Mouse (Mus musculus) frontal cortex, postnatal 36 days (tissue): Measurements from ENCODE around the gene Gsta1.
A peak's percentile ranks its signal among the peaks of the same experiment; 100 is the strongest.
"Not testable (repeated sequence)": the region's sequence is repeated elsewhere in the genome, so short reads cannot be mapped to it uniquely, and the experiment has no call there.

Source experiments
- DNase-seq, 2 experiments: peaks; one replicate each; pipeline ENCODE4 v3.0.0; 2022; ENCODE audit warnings: low spot score in 2 of 2

The Gsta1 gene

GRCm38 (mm10) chr9:78229658-78230057 is 798 bp upstream of the Gsta1 start:
- DNase-seq: not testable (repeated sequence)

- not testable (repeated sequence) for DNase-seq
Measured at GRCm38 (mm10) chr9:78233121-78233695, 2.8 kb downstream of the Gsta1 start.

- not testable (repeated sequence) for DNase-seq
Measured at GRCm38 (mm10) chr9:78255683-78256470, 25.4 kb downstream of the Gsta1 start.

DNA sequence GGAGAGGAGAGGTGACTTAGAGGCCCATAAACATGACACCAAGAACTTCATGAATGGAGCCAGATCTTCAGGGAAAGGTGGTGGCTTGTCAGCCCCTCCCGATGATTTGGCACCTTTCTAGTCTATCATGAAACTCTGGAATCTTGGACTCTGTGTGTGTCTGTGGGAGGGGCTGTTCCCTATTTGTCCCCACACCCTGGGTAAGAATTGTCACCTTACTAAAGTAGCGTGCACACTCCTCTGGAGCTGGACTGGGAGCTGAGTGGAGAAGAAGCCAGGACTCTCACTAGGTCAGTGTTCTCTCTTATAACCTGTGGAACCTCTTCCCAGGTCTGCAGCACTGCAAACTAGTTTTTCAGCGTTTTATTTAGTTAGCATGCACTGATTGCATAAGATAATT is 26.5 kb downstream of the Gsta1 start, which contains the start of gene Gm3776:
TSS of gene Gm3776 (plus strand) at position 216 of the 400 bp plus-strand sequence.
- not testable (repeated sequence) for DNase-seq

DNA sequence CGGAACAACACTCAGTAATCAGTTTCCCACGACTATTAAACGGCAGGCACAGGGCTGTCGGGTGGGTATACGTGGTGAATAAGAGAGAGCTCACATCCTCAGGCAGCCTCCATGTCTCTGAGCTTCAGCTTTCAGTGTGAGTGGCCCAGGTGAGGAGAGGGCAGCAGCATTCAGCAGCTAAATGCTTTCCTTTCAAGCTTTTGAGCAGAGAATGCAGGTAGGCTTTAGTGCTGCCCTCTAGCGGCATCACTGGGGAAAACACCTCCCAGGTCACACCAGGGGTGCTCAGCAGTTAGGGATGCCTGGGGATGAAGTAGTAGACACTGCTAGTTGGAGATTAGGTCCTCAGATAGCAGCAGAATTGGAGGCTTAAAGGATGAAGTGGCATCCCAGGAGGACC is 29.2 kb downstream of the Gsta1 start:
- DNase-seq: peak; percentile 24 to 39

DNA sequence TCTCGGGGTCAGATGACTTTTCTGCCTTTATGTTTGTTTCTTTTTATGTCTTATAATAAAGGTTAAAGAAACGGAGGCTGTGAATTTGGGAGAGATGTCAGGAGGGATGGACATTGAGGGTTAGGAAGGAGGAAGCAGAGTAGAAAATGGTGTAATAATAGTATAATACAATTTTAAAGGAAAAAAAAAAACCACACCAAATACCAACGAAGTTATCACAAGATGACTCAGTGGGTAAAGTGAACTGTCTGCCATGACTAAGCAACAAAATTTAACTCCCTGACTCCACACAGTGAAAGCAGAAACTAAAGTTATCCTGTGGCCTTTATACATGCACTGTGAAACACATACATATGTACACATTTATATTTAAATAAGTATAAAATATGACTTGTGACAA is 40.5 kb downstream of the Gsta1 start:
- DNase-seq: not testable (repeated sequence)

GRCm38 (mm10) chr9:78282002-78282711 is 51.7 kb downstream of the Gsta1 start:
- not testable (repeated sequence) for DNase-seq

DNA sequence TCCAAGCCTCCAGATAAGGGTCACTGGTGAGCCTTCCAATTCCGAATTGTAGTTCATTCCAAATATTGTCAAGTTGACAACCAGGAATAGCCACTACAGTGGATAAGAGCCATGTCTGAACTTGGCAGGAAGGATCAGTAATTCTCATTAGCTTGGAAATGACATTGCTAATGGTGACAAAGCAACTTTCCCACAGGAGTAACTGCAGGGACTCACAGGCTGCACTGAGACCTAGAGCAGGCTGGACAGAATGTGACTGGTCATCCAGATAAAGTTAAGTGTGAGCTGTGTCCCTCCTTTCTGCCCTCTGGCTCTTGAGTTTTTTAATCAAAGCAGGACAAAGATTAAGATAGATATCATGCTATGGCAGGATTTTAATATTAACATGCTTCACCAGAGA is 58.6 kb downstream of the Gsta1 start:
- not testable (repeated sequence) for DNase-seq

- DNase-seq: not testable (repeated sequence)
Measured at GRCm38 (mm10) chr9:78289723-78290122, 59.3 kb downstream of the Gsta1 start, which contains the start of gene Gm10639. Gm10639 (plus strand) TSS chr9:78289923.
